ENCODE assay signal across 8 mouse cellular contexts in genomic region chr16:11940477-11940876, GRCm38 (mm10). TPM values are rescaled to one million over a fixed set of nuclear protein-coding genes. Genes with fewer than 3 reads are reported as not detected.
DNase-seq lines count a peak whose midpoint lies in the region; ATAC-seq and TF ChIP-seq lines count a peak whose summit lies in the region.

No protein-coding gene starts in this region.

- H3K4me3 ChIP-seq in E14TG2a.4 (replicated peaks; ENCODE audit: low read length) = no peak overlapping the region

- no peak for ATAC-seq in megakaryocyte-erythroid progenitor cell, adult 5-6 weeks (replicated peaks; ENCODE audit: low FRiP score, low TSS enrichment, poor library complexity, severe bottlenecking)

- no peaks in the 10 kb centered on the region for H3K27me3 ChIP-seq in E14TG2a.4 (ENCODE audit: insufficient read depth, low read length)

- intact Hi-C loops in left cerebral cortex, postnatal 36 days (cut with DNase I) = no loop called here

- peak; percentile 99 for TF ChIP-seq CTCF in E14TG2a.4 (conservative IDR thresholded peaks at IDR 0.05; ENCODE audit: low read length)

- H3K4me1 ChIP-seq in E14TG2a.4 (replicated peaks; ENCODE audit: low read depth, low read length) = peaks cover 9% of the 10 kb centered on the region

- no peaks in the 10 kb centered on the region for H3K36me3 ChIP-seq in E14TG2a.4 (ENCODE audit: insufficient read depth, low read length)

- no peaks in the 10 kb centered on the region for H3K9me3 ChIP-seq in E14TG2a.4 (ENCODE audit: low read length)

- peak; percentile 8 for DNase-seq in left cerebral cortex, adult 11 months (ENCODE audit: low spot score)
- DNase-seq in left cerebral cortex, postnatal 36 days (ENCODE audit: low spot score in 2 of 2) = no peak
- DNase-seq in adrenal gland, adult 8-10 months = peak; percentile 7
- DNase-seq in embryo, embryonic 9.5 days (ENCODE audit: extremely low spot score) = peak; percentile 8
- DNase-seq in layer of hippocampus, postnatal 14 days (ENCODE audit: low spot score in 2 of 2) = peak; percentile 19 to 51
- peak; percentile 50 for DNase-seq in retina, postnatal 1 day

RNA-seq across cellular contexts. Expression of gene Cpped1, which starts 31.2 kb away (rescaled TPM):
- total RNA-seq in left cerebral cortex, postnatal 36 days (2021) = 10 to 100 TPM; 36.8 to 43.9 TPM
- total RNA-seq in adrenal gland, adult 8-10 months (2022) = 10 to 100 TPM; 49.5 to 56.3 (median 50.5) TPM
- 10 to 100 TPM; 28.9 to 29.1 TPM for total RNA-seq in layer of hippocampus, postnatal 14 days (2021)
- total RNA-seq in megakaryocyte-erythroid progenitor cell, adult 5-6 weeks (2014; fragmentation: Nextera tagmentation) = 34.5 and 36.4 TPM in 2 replicates
- 25.0 and 26.1 TPM in 2 replicates for total RNA-seq in megakaryocyte-erythroid progenitor cell, adult 5-6 weeks (2017)

RNA-seq across cellular contexts. Expression of gene Shisa9, which starts 43.4 kb away (rescaled TPM):
- total RNA-seq in left cerebral cortex, postnatal 36 days (2021) = 10 to 100 TPM; 54.0 to 69.8 TPM
- 1 to 10 TPM; 4.5 to 8.7 (median 7.2) TPM for total RNA-seq in adrenal gland, adult 8-10 months (2022)
- 10 to 100 TPM; 37.3 to 47.8 TPM for total RNA-seq in layer of hippocampus, postnatal 14 days (2021)
- not detected in 2 replicates for total RNA-seq in megakaryocyte-erythroid progenitor cell, adult 5-6 weeks (2014; fragmentation: Nextera tagmentation)
- not detected in 2 replicates for total RNA-seq in megakaryocyte-erythroid progenitor cell, adult 5-6 weeks (2017)

Comparison
In these comparisons a context has a peak if more than half of its experiments do, and no peak if none do; other contexts are left out.
1. DNase-seq: peak in left cerebral cortex, adult 11 months (single experiment), adrenal gland, adult 8-10 months (single experiment), embryo, embryonic 9.5 days (single experiment), layer of hippocampus, postnatal 14 days (2 of 2) and retina, postnatal 1 day (single experiment); none in left cerebral cortex, postnatal 36 days (0 of 2).
2. RNA of gene Shisa9, which starts 43.4 kb away (total RNA-seq): 54.0 to 69.8 TPM in left cerebral cortex, postnatal 36 days, 37.3 to 47.8 TPM in layer of hippocampus, postnatal 14 days and 4.5 to 8.7 TPM in adrenal gland, adult 8-10 months; not detected in megakaryocyte-erythroid progenitor cell, adult 5-6 weeks; every median in the first group is over 4 times any median in the second.